Mouse (Mus musculus) embryonic facial prominence, embryonic 11.5 days (tissue): ENCODE measurements at regions not wholly inside any gene's neighbourhood (a gene's known extent, or its start where the extent isn't known, plus 50 kb on each side); places are given as distances from the start of the nearest gene placed in this dataset.

ENCODE experiments used
- ATAC-seq: fragments of 200-750 bp; cut with Nextera tagmentation; replicated peaks from 2 replicates; pipeline ENCODE4 v1.8.0; 2017; ENCODE audit warnings: low read depth; ENCODE audit not compliant: insufficient number of reproducible peaks, low FRiP score, low TSS enrichment
- DNase-seq: peaks from one replicate; pipeline ENCODE4 v3.0.0-alpha.2; 2015; ENCODE audit warnings: low spot score
- H3K27ac ChIP-seq: fragments of 300-500 bp; sonication (generic); replicated peaks from 2 replicates; pipeline ENCODE4 v1.5.1; 2014; ENCODE audit warnings: mild to moderate bottlenecking, low read depth, low read length, control low read depth
- H3K27me3 ChIP-seq: fragments of 300-500 bp; sonication (generic); 2 replicates; pipeline ENCODE4 v1.6.1; 2014; ENCODE audit warnings: mild to moderate bottlenecking, low read length, moderate library complexity, mixed read lengths; ENCODE audit not compliant: control insufficient read depth, insufficient read depth
- H3K36me3 ChIP-seq: fragments of 300-500 bp; sonication (generic); replicated peaks from 2 replicates; pipeline ENCODE4 v1.6.1; 2014; ENCODE audit warnings: low read depth, mild to moderate bottlenecking, low read length, moderate library complexity, mixed read lengths; ENCODE audit not compliant: control insufficient read depth, insufficient read depth
- H3K4me1 ChIP-seq: fragments of 300-500 bp; sonication (generic); 2 replicates; pipeline ENCODE4 v1.6.1; 2014; ENCODE audit warnings: low read length, mixed read lengths; ENCODE audit not compliant: control insufficient read depth, insufficient read depth
- H3K4me2 ChIP-seq: fragments of 300-500 bp; sonication (generic); 2 replicates; pipeline ENCODE4 v1.6.1; 2014; ENCODE audit warnings: low read depth, mild to moderate bottlenecking, control low read depth, low read length, moderate library complexity
- H3K4me3 ChIP-seq: fragments of 300-500 bp; sonication (generic); 2 replicates; pipeline ENCODE4 v1.5.1; 2014; ENCODE audit warnings: low read depth, low read length, control low read depth
- H3K9ac ChIP-seq: fragments of 300-500 bp; sonication (generic); replicated peaks from 2 replicates; pipeline ENCODE4 v1.6.1; 2014; ENCODE audit warnings: mild to moderate bottlenecking, control low read depth, low read length
- H3K9me3 ChIP-seq: fragments of 300-500 bp; sonication (generic); replicated peaks from 2 replicates; pipeline ENCODE4 v1.6.1; 2016; ENCODE audit warnings: mild to moderate bottlenecking, low read length, inconsistent platforms, mixed read lengths; ENCODE audit not compliant: control insufficient read depth
- WGBS: fragments of 180-500 bp; shearing (Covaris S2); extraction: QIAGEN DNeasy Blood & Tissue Kit; methylation state at CpG from one replicate; pipeline ENCODE4 v1.1.7; 2014; 5-methylcytosine and 5-hydroxymethylcytosine counted together

DNA sequence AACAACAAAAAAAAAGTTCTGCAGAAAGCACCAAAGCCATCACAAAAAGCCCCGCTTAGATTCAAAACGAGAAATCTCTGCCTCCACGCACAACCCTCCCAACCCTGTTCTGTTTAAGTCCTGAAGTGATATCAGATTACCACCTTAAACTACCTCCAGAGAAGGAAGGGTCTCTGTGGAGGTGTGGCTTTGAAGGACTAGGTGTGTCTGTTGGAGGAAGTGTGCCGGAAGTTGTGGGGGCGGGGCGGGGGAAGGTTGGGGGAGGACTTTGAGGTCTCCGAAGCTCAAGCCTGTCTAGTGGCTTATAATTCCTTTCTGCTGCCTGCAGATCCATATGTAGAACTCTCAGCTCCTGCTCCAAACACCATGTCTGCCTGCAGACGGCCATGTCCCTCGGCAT lies 173.6 kb downstream of the Mreg start:
- no peak overlapping the region for H3K4me3 ChIP-seq
- H3K36me3 ChIP-seq: no peaks in the 10 kb centered on the region
- no peak overlapping the region for H3K9ac ChIP-seq
- H3K27ac ChIP-seq: no peak overlapping the region; the same call in 1 of the 2 replicates
- no peaks in the 10 kb centered on the region for H3K9me3 ChIP-seq
- no peak for ATAC-seq
- H3K27me3 ChIP-seq: no peaks in the 10 kb centered on the region
- DNase-seq: peak; percentile 45
- no peak overlapping the region; the same call in 1 of the 2 replicates for H3K4me2 ChIP-seq
- no peaks in the 10 kb centered on the region for H3K4me1 ChIP-seq
- 46% methylated on average over 9 of the region's 9 CpGs for whole genome bisulfite sequencing

GRCm38 (mm10) chr1:72036600-72036999 lies 175.5 kb downstream of the Mreg start:
- no peaks in the 10 kb centered on the region for H3K9me3 ChIP-seq
- no peak overlapping the region for H3K27ac ChIP-seq
- DNase-seq (no peak), ATAC-seq (no peak)
- no peaks in the 10 kb centered on the region for H3K36me3 ChIP-seq
- WGBS: 62% methylated on average over 5 of the region's 5 CpGs
- H3K9ac ChIP-seq: no peak overlapping the region
- H3K4me3 ChIP-seq: no peak overlapping the region
- no peaks in the 10 kb centered on the region for H3K27me3 ChIP-seq
- no peaks in the 10 kb centered on the region for H3K4me1 ChIP-seq
- H3K4me2 ChIP-seq: no peak overlapping the region

DNA sequence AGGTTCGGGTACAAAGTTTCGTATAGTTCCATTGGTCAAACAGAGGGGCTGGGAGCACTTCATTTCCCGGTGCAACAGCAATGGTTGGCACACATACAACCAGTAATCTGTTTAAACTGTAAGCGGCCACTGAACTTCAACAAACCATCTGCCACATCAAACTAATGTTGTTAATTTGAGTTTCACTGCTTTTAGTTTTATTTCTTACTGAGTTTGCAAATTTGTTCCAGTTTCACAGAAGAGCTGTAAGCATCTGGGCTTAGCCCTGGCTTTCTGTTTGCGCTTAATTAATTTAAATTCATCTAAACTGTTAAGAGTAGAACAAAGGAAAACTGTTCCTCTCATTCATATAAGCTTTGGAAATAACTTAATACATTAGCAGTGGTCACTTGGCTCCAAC lies 176.0 kb downstream of the Mreg start:
- Histone ChIP-seq H3K27me3 (no peaks in the 10 kb centered on the region), H3K4me1 (no peaks in the 10 kb centered on the region), H3K36me3 (no peaks in the 10 kb centered on the region), H3K4me3 (no peak overlapping the region), H3K27ac (no peak overlapping the region), H3K9me3 (no peaks in the 10 kb centered on the region), H3K9ac (no peak overlapping the region), H3K4me2 (no peak overlapping the region)
- ATAC-seq: no peak
- DNase-seq: no peak
- WGBS: 91% methylated on average over 5 of the region's 5 CpGs

DNA sequence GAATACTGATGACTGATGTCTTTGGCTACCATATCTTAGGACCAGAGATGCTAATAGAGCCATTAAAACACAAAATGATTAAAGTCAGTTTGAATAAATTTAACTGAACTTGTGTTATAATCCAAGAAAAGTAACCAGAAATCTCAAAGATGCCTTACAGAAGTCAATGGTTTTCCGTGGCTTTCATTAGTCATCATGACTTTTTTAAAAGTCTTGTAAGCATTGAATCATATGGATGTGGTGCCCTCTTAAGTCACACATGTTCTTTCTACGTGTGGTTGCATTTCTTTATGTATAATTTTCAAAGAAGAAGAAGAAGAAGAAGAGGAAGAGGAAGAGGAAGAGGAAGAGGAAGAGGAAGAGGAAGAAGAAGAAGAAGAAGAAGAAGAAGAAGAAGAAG lies 178.2 kb downstream of the Mreg start:
- Histone ChIP-seq H3K36me3 (no peaks in the 10 kb centered on the region), H3K9me3 (no peaks in the 10 kb centered on the region), H3K9ac (no peak overlapping the region), H3K4me2 (no peak overlapping the region), H3K27me3 (no peaks in the 10 kb centered on the region), H3K4me3 (no peak overlapping the region), H3K4me1 (no peaks in the 10 kb centered on the region), H3K27ac (no peak overlapping the region)
- WGBS: 84% methylated on average over 2 of the region's 2 CpGs
- no peak for ATAC-seq
- DNase-seq: no peak

- no peak for DNase-seq
- ATAC-seq: no peak
- Histone ChIP-seq H3K36me3 (no peaks in the 10 kb centered on the region), H3K4me3 (no peak overlapping the region), H3K4me2 (no peak overlapping the region), H3K9me3 (no peaks in the 10 kb centered on the region), H3K27ac (no peak overlapping the region), H3K9ac (no peak overlapping the region), H3K4me1 (no peaks in the 10 kb centered on the region), H3K27me3 (no peaks in the 10 kb centered on the region)
- WGBS: 78% methylated on average over 4 of the region's 4 CpGs
Observed at GRCm38 (mm10) chr1:72032214-72032613, 179.9 kb downstream of the Mreg start.

- Histone ChIP-seq H3K27me3 (no peaks in the 10 kb centered on the region), H3K4me2 (no peak overlapping the region), H3K9ac (no peak overlapping the region), H3K27ac (no peak overlapping the region), H3K36me3 (no peaks in the 10 kb centered on the region), H3K4me1 (no peaks in the 10 kb centered on the region), H3K4me3 (no peak overlapping the region), H3K9me3 (no peaks in the 10 kb centered on the region)
- ATAC-seq: no peak
- WGBS: 62% methylated on average over 8 of the region's 8 CpGs
- no peak for DNase-seq
Observed at GRCm38 (mm10) chr1:72030763-72031405, 181.2 kb downstream of the Mreg start.

DNA sequence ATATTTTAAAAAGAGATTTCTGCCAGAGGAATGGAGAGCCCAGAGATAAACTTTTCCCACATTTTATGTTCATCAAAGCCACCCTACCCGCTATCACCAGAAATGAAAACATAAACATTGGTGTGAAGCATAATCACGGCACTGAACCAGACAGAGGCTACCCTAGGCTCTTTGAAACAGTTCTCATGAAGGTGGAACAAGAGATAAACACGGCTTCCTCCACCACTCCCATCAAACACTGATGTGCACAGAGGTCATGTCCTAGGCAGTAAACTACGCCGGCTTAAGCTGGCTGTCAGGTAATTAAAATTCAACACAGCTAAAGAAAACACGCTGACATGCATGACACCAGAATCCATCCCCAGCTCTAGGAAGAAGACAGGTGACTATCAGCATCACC lies 182.5 kb downstream of the Mreg start:
- no peak overlapping the region for H3K27ac ChIP-seq
- H3K9me3 ChIP-seq: no peaks in the 10 kb centered on the region
- no peak overlapping the region for H3K4me3 ChIP-seq
- ATAC-seq (no peak), DNase-seq (no peak)
- H3K4me1 ChIP-seq: no peaks in the 10 kb centered on the region
- WGBS: 89% methylated on average over 6 of the region's 6 CpGs
- no peak overlapping the region for H3K4me2 ChIP-seq
- no peak overlapping the region for H3K9ac ChIP-seq
- H3K36me3 ChIP-seq: no peaks in the 10 kb centered on the region
- H3K27me3 ChIP-seq: no peaks in the 10 kb centered on the region

GRCm38 (mm10) chr1:72026861-72027260 lies 185.2 kb downstream of the Mreg start:
- no peak for DNase-seq
- Histone ChIP-seq H3K9me3 (no peaks in the 10 kb centered on the region), H3K4me2 (no peak overlapping the region), H3K27me3 (no peaks in the 10 kb centered on the region), H3K4me1 (no peaks in the 10 kb centered on the region), H3K36me3 (no peaks in the 10 kb centered on the region), H3K4me3 (no peak overlapping the region), H3K27ac (no peak overlapping the region), H3K9ac (no peak overlapping the region)
- WGBS: 73% methylated on average over 4 of the region's 4 CpGs
- ATAC-seq: no peak
